Comparison of ENCODE assay signal across 8 mouse cellular contexts in the genomic region with DNA sequence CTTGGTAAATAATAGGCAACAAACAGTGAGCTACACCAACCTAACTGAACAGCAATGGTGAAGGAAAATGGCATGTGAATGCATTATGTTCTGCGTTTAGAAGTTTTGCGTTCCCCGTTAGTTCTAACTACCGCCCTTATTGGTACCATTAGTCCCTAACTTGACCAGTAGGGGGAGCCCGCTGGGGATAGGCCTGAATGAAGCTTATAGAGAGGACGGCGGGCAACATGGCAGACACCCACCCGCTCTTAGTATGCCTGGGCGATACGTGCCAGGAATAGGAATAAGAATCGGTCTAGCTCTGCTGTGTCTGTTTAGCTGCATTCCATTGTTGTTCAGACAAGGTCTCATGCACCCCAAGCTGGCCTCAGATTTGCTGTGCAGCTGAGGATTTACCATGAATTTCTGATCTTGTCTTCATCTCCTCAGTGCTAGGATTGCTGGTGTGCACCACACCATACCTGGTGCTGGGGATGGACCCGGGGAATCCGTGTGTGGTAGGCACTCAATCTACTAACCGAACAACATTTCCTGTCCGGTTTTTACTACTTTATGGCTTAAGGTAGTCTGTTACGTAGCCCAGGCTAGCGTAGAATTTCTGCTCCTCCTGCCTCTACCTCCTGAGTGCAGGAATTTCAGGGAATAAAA. TPM values are rescaled to one million over a fixed set of nuclear protein-coding genes. Genes with fewer than 3 reads are reported as not detected.
DNase-seq lines count a peak whose midpoint lies in the region; ATAC-seq and TF ChIP-seq lines count a peak whose summit lies in the region.

No protein-coding gene starts in this region.

- peak; percentile 67 for TF ChIP-seq CTCF in lung, embryonic 14.5 days (IDR thresholded peaks at IDR 0.05; ENCODE audit: low read depth)

- no peaks in the 10 kb centered on the region for H3K27me3 ChIP-seq in lung, embryonic 14.5 days (ENCODE audit: insufficient read depth, low read length)
- no peaks in the 10 kb centered on the region for H3K27me3 ChIP-seq in embryonic facial prominence, embryonic 10.5 days (replicated peaks; ENCODE audit: low read depth, poor library complexity, severe bottlenecking)
- no peaks in the 10 kb centered on the region for H3K27me3 ChIP-seq in neural tube, embryonic 11.5 days (ENCODE audit: control insufficient read depth, insufficient read depth, low read length)

- peak; percentile 31; the same call in 1 of the 2 replicates for ATAC-seq in lung, embryonic 14.5 days (ENCODE audit: insufficient read depth)
- ATAC-seq in neural tube, embryonic 11.5 days (ENCODE audit: insufficient read depth, low FRiP score, low TSS enrichment): peak; percentile 88

- no peaks in the 10 kb centered on the region for H3K9me3 ChIP-seq in lung, embryonic 14.5 days (ENCODE audit: low read depth, low read length)
- H3K9me3 ChIP-seq in embryonic facial prominence, embryonic 10.5 days: no peaks in the 10 kb centered on the region
- H3K9me3 ChIP-seq in neural tube, embryonic 11.5 days (ENCODE audit: control insufficient read depth, low read length): no peaks in the 10 kb centered on the region

- DNase-seq in lung, embryonic 14.5 days: peak; percentile 75
- DNase-seq in lung, adult 18-20 months: no peak
- peak; percentile 66 for DNase-seq in brain, adult 2 months (ENCODE audit: low read depth, low spot score)
- DNase-seq in embryonic facial prominence, embryonic 10.5 days (ENCODE audit: low spot score): peak; percentile 60
- DNase-seq in layer of hippocampus, adult 9-11 months: peak; percentile 22
- DNase-seq in neural tube, embryonic 11.5 days (ENCODE audit: low spot score): peak; percentile 68
- no peak for DNase-seq in spleen, postnatal 36 days (ENCODE audit: low spot score in 2 of 2)
- DNase-seq in urinary bladder, adult 2 months (ENCODE audit: low spot score): no peak

- H3K9ac ChIP-seq in lung, embryonic 14.5 days: no peak overlapping the region
- no peak overlapping the region; the same call in 1 of the 2 replicates for H3K9ac ChIP-seq in neural tube, embryonic 11.5 days (ENCODE audit: low read length)

- no peak overlapping the region for H3K27ac ChIP-seq in lung, embryonic 14.5 days (ENCODE audit: low read depth)
- H3K27ac ChIP-seq in embryonic facial prominence, embryonic 10.5 days (replicated peaks): no peak overlapping the region; the same call in 1 of the 2 replicates
- no peak overlapping the region for H3K27ac ChIP-seq in neural tube, embryonic 11.5 days (ENCODE audit: low read depth, low read length)

- H3K4me2 ChIP-seq in lung, embryonic 14.5 days: no peak overlapping the region
- H3K4me2 ChIP-seq in neural tube, embryonic 11.5 days (ENCODE audit: low read depth): no peak overlapping the region

- no peaks in the 10 kb centered on the region for H3K36me3 ChIP-seq in lung, embryonic 14.5 days (ENCODE audit: insufficient read depth)
- H3K36me3 ChIP-seq in embryonic facial prominence, embryonic 10.5 days (replicated peaks): no peaks in the 10 kb centered on the region
- H3K36me3 ChIP-seq in neural tube, embryonic 11.5 days (ENCODE audit: control insufficient read depth, insufficient read depth, low read length): no peaks in the 10 kb centered on the region

- no peak overlapping the region for H3K4me3 ChIP-seq in lung, embryonic 14.5 days (ENCODE audit: low read depth, low read length)
- no peak overlapping the region for H3K4me3 ChIP-seq in embryonic facial prominence, embryonic 10.5 days
- no peak overlapping the region; the same call in 1 of the 2 replicates for H3K4me3 ChIP-seq in neural tube, embryonic 11.5 days (ENCODE audit: low read depth, low read length)

- 58% methylated on average over 17 of the region's 17 CpGs for WGBS in lung, embryonic 14.5 days
- WGBS in embryonic facial prominence, embryonic 10.5 days: 56% methylated on average over 17 of the region's 17 CpGs
- 48% methylated on average over 17 of the region's 17 CpGs for WGBS in neural tube, embryonic 11.5 days

- H3K4me1 ChIP-seq in lung, embryonic 14.5 days (ENCODE audit: insufficient read depth): peaks cover 7% of the 10 kb centered on the region
- no peaks in the 10 kb centered on the region for H3K4me1 ChIP-seq in embryonic facial prominence, embryonic 10.5 days
- no peaks in the 10 kb centered on the region for H3K4me1 ChIP-seq in neural tube, embryonic 11.5 days (ENCODE audit: control insufficient read depth, insufficient read depth, low read length)

RNA-seq across cellular contexts. Expression of a gene that starts 21.3 kb away (rescaled TPM):
- polyA plus RNA-seq in lung, embryonic 14.5 days (2014; fragmentation: Nextera tagmentation; extraction: Ambion mirVana): 209 and 229 TPM in 2 replicates
- polyA plus RNA-seq in embryonic facial prominence, embryonic 10.5 days (2016; fragmentation: Nextera tagmentation; extraction: Ambion mirVana): 83.7 and 99.7 TPM in 2 replicates
- polyA plus RNA-seq in neural tube, embryonic 11.5 days (2014; fragmentation: Nextera tagmentation; extraction: Ambion mirVana): 71.8 and 75.5 TPM in 2 replicates
- 301 and 304 TPM in 2 replicates for polyA plus RNA-seq in urinary bladder, adult 2 months (2012; rRNA removed)

Comparison
In these comparisons a context has a peak if more than half of its experiments do, and no peak if none do; other contexts are left out.
1. DNase-seq: peak in lung, embryonic 14.5 days (single experiment), brain, adult 2 months (single experiment), embryonic facial prominence, embryonic 10.5 days (single experiment), layer of hippocampus, adult 9-11 months (single experiment) and neural tube, embryonic 11.5 days (single experiment); none in lung, adult 18-20 months (0 of 2), spleen, postnatal 36 days (0 of 2) and urinary bladder, adult 2 months (single experiment).